Mouse (Mus musculus) hematopoietic stem cell, adult 5-6 weeks (primary cell): Measurements from ENCODE around the gene Tsr1. TPM values are rescaled to one million over a fixed set of nuclear protein-coding genes. Genes with fewer than 3 reads are reported as not detected.

Experiments used
- ATAC-seq, 2 experiments: fragments of 125-278 bp in 1 of 2; replicated peaks in 1 of 2; 2 replicates each; pipeline ENCODE4 v1.8.0; 2016 to 2017; ENCODE audit warnings: inconsistent platforms in 2 of 2, mild to moderate bottlenecking in 2 of 2, moderate number of reproducible peaks in 2 of 2, low read depth in 1 of 2, moderate TSS enrichment in 1 of 2; ENCODE audit not compliant: low FRiP score in 2 of 2, poor library complexity in 2 of 2, severe bottlenecking in 2 of 2, insufficient read depth in 1 of 2, low TSS enrichment in 1 of 2
- total RNA-seq: library from RNA; stranded (forward); fragments of 172-1452, 232-1000 nt; gene quantifications from 2 replicates; pipeline ENCODE4 v1.2.3, GENCODE M21; 2017

The Tsr1 gene
- 80.9 and 87.1 TPM in 2 replicates for total RNA-seq

DNA sequence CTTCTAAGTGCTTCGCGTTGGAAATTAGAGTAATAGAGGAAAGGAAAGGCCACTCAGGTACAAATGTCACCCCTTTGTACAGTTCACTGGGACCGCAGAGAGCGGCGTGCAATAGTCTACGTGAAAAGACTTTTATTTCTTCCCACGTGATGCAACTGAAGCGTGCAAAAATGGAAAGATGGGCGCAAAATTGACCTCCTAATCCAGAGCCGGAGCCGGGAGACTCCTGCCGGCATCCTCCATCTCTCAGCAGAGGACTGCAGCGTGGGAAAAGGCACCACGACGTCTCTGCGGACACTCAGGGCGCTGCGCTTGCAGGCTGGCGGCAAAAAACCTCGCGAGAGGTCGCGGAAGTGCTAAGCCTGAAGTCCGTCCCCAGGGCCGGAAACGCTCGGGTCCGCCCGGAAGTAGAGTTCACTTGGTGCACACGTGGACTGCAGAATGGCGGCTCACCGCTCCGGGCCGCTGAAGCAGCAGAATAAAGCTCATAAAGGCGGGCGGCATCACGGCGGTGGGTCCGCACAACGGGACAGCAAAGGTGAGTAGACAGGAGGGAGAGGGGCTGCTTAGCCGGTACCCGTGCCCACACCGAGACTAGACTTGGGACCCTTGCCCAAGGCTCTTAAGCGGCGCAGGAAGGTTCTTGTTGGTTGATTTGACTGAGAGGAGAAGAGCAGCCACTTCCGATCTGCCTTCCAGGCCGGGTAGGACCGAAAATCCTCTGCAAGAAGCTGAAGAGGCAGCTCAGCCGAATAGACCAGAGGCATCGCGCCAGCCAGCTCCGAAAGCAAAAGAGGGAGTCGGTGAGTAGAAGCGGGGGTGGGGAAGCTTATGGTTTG, at the start of gene Tsr1:
Gene Tsr1 (plus strand): TSS at position 394 of the 839 bp plus-strand sequence.
- ATAC-seq, result peak; percentile 89 to 92

DNA sequence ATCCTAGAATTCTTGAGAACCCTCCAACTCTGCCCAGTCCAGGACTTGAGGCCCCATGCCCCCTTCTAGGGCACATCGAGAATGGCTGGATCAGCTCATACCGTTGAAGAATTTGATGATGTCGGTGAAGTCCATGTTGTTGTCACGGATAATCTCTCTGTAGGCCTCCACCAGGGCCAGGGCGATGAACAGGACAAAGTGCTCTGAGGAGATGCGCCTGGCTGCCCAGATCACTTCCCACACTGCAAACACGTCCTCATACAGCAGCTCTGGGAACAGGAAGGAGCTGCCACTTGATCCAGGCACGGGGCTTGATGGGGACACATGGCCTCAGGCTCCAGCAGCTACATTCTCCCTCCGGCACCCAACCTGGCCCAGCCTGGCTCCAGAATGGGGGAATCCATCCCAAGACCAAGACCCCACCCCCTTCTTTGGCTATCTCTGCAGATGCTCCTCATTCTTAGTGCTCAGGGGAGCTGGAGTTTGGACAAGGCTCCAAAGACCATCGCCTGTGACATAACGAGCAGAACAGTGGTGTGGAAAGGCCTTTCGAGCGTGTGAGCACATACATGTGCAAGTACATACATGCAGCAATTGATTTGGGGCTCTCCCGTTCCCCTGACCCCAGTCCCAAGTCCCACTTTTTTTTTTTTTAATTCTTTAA, 46.7 kb upstream of the Tsr1 start:
- ATAC-seq, result no peak

DNA sequence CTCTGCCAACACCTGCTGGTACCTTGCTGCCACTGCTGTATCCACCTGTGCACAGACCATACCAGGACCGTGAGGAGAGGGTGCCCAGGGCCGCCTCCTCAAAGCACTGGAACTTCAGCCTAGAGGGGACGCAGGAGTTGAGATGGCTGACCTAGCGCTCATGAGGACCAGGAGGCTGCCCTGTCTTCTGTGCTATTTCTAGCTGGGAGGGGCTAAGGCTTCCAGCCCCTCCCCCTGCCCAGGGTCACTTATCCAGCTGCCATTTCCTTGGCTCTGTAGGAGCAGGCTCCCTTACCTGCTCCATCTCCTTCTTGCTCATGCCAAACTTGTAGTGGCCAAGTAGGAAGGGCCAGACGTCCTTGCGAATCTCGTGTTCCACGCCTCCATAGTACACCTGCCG, 40.1 kb upstream of the Tsr1 start:
- ATAC-seq, result no peak

DNA sequence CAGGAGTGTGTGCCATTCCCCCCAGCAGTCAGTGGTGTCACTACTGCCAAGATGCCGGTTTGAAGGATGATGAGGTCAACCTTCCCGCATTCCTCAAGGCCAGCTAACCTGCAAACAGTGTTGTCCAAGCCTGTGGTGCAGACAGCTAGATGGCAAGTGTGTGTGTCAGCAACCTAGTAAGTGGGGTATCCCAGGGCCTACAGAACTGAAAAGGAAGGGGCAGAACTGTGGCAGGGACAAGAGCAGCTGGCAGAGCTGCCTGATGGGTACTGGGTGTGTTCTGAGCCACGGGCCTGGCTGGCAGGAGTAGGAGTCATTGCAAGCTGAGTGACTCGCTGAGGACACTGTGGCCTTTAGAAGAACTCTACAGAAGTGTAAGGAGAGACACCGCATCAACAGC, 35.7 kb upstream of the Tsr1 start:
- no peak for ATAC-seq

DNA sequence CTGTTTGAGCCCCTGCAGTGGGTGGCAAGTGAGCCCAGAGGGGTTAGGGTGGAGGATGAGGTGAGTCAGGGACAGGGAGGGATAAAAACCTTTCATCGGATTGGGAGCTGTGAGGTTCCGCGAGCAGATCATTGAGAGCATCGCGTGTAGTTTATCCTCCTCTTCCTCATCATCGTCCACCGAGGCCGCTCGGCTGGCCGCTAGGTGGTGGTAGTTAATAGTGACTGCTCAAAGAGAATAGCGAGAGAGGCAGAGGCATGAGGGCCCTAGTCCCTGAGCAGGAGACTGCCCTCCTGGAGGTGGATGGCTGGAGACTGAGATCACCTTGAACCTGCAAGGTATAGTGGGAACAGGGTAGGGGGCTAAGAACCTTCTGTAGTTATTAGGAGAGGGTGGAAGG, 34.4 kb upstream of the Tsr1 start:
- no peak for ATAC-seq

DNA sequence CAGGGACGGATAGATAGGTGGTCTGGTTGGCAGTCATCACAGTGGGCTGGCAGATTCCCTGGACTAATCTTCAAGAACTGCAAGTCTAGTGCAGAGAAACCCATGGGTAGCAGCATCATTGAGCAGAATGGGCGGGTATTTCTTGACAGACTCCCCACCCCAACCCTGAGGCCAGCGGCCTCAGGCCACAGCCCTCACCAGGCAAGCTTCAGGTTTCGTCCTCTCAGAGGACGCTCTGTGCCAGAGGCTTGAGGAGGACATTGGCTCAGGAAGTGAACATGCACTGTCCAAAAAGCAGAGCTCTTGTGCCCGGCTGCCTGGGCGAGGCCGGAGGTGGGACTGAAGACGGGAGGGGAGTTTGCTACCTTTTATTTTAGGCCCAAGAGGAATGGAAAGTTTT, 33.5 kb upstream of the Tsr1 start:
- ATAC-seq, result no peak

DNA sequence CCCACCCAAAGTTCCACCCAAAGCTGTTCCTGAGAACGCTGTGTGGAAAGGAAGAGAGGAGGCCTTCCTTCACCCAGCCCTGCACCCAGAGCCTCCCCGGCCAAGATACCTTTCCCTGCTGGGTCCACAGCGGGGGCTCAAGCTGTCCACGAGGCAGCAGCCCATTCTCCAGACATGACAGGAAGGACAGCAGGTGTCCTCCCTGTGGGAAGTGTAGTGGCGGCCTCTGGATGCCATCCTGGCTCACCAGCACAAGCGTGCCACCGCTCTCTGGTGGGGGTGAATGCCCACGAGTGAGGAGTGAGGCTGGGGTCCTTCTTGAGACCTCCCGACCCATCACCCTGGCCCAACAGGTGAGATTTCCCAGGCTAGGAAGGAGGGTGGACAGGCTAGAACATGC, 32.6 kb upstream of the Tsr1 start:
- no peak for ATAC-seq

DNA sequence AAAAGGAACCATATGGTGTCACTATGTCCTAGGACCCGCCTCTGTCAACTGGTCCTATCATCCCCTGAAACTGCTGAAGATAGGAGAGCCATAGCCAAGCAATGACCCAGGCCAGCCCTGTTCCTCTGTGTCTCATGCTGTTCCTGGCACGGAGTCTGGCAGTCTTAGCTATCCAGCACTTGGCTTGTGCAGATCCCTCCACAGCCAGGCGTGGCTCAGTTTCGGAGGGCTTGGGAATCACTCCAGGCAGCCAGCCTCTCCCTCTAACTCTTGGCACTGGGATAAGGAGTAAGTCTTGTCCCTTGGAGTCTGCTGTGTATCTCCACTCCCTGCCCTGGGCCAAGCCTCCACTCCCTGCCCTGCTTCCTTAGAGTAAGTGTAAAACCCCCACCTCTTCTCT, 31.2 kb upstream of the Tsr1 start:
- ATAC-seq, result no peak

DNA sequence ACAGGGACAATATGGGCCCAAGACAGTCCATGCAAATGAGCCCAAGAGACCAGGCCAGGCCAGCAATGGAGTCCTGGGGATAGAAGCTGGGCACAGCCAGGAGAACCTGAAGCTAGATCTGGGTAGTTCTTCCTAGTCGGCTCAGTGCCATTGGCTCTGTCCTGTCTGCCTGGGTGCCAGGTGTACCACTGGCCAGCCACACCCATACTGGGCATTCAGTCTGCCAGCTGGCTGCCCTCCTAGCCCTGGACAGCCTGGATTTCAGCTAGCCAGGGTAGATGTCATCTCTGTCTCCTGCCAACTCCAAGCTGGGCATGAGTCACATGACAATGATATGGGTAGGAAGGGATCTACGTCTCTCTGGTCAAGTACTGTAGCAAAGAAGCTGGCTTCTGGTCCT, 30.7 kb upstream of the Tsr1 start:
- no peak for ATAC-seq

DNA sequence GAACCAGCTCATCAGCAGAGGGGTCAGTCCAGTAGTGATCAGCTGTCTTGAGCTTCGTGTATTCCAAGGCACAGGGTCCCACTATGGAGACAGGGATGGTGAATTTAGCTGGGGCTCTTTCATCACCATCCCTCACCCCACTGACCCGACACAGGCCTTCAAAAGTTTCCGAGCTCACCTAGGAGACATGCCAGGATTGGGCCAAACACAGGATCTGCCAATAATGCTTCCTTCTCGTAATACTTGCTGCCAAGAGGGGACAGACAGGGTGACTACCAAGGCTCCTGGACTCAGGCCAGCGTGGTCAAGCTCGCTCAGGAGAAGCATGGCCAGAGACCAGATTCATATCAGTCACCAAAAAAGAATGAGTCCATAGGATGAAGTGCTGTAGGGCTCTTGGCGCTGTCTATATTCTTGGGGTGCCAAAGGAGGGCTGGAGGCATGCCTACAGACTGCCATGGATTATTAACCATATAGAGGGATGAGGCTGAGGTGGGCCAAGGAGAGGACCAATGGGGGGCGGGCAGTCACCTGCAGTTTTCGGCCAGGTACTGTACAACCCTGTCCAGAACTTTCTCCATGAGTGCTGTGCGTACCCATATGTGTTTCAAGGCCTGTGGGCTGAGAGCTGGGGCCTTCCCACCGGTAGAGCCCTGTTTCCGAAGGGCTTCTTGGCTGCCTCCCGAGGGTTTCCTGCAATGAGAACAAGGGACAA, 29.7 kb upstream of the Tsr1 start:
- no peak for ATAC-seq

DNA sequence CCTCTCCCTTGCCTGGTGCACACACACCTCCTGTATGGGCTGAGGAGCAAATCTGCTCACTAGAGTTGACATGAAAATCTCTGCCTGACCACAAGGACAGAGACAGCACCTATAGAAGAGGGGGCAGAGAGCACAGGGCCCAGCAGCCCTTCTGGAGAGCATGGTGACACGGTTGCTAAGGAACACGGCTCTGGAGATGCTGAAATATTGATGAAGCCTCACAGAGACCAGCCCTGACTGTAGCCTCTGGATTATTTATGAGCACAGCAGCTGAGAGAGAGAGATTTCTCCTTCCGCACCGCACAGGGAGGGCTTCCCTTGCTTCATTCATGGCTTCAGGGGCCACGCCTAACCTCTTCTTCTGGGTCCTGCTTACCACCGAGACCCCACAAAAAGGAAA, 28.3 kb upstream of the Tsr1 start:
- no peak for ATAC-seq

DNA sequence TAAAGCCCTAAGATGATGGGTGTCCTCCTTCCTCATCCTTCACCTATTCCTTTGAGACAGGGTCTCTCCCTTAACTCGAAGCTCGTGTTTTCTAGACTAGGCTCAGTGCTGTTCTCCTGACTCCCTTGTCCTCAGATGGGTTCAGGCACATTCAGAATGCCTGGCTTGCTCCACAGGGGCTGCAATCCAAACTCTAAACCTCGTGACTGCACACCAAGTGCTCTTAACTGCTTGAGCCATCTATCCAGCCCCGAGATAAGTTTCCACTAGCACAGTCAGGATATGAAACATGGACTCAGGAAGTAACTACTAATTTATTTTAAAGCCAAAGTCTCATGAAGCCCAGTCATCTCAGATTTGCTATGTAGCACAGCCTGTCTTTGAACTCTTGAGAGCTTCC, 27.3 kb upstream of the Tsr1 start:
- no peak for ATAC-seq

DNA sequence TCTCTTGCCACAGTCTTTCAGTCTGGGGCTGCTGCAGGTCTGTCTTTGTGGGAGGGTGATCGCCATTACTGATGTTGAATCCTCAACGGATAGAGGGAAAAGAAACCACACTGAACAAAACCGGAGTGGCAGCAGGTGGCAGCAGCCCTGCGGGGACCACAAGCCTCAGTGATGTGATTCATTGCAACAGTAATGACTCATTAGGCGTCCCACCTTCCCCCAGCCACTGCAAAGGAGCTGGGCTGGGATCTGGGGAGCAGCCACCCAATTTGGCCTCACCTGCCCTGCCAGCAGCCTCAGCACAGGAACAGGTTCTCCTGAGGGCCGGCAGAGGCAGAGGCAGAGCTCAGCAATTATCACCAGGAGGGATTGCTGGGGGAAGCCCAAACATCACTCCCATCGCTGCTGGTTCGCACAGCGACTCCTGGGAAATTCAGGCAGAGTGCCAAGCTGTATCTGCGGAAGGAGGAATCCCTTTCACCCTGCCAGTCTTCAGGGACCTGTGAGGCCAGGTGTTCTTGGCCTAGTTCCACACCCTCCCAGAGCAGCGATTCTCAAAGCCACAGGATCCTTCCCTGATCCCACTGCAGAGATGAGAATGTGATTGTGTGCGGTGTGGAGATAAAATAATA, 26.8 kb upstream of the Tsr1 start:
- no peak for ATAC-seq

DNA sequence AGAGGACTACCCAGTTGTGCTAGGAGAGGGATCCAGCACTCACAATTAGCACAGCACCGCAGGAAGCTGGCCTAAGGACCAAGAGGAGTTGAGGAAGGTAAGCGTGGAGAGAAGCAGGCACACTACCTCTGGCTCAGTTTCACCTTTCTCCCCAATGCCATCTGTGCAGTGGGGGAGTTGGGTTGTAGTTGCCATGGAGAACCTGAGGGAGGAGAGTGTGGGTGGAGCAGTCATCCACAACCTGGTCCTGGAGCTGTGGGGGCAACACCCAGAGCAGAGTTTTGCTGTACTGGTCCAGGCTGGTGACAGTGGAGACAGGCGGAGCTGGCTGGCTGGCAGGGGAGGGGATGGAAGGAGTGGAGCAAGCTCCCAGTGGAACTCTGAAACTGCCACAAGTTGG, 23.2 kb upstream of the Tsr1 start:
- no peak for ATAC-seq

DNA sequence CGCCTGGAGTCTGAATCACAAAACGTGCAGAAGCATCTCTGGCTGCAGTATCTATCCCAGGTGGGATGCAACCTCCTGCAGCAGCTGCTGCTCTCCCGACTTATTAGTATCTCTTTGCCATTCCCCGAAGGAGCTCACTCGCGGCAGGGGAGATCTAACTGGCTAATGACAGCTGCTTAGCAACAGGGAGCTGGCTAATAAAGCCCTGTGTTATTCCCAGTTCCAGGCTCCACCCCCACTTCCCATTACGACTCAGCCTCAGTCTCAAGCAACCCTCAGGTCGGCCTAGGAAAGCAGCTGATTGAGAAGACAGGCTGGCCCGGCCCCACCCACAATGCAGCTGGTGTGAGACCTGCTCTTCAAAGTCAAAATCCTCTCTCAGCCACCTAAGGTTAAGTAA, 21.1 kb upstream of the Tsr1 start:
- ATAC-seq, result no peak

DNA sequence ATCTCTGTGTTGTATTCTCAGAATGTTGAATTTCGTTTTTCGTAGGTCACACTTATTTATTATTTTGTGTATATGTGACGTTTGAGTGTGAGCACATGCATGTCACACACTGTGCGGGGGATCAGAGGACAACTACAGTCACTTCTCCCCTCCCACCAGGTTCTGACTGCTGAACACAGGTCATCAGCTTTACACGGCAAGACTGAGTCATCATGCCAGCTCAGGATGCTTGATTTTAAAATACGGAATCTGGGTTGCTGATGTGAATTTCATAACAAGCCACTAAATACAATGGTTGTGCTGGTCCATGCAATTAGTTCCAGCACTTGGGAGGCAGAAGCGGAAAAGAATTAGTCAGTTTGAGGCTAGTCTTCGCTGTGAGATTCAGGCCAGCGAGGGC, 16.9 kb upstream of the Tsr1 start:
- ATAC-seq, result no peak

DNA sequence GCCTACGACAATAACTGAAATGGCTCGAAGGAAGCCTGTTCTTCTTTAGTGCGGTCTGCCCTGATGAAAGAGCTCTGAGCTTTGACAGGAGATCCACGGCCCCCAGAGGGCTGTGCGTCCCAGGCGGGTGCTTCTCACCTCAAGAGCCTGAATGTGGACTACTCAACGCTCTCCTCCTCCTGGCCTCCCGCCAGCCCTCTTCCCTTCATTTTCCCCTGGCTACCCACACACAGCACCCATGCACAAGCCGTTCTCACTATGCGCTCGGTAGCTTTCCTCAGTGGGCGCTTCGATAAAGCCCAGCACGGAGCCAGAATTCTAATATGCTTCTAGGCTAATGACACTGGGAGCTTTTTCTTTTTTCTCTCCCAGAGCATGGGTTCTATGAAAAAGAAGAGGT, 15.9 kb upstream of the Tsr1 start:
- no peak for ATAC-seq

DNA sequence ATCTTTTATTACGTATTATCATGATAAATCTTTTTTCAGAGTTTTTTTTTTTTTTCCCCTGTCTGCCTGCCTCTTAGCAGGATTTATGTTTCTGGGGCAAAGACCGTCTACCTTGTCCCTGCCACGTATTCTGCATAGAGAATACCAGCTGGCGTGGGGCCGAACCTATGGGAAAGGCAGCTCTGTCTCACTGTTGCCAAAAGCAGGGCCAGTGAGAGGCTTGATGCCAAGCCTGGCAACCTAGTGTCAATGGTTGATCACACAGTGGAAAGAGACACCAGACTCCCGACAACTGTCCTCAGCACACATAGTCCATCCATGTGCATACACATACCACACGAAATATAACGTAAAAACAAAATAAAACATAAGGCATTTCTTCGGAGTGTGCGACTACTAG, 14.8 kb upstream of the Tsr1 start:
- ATAC-seq, result no peak
